Mouse (Mus musculus) lung, postnatal 4 days (tissue): ENCODE measurements around the gene Rfesd.

Source experiments
- DNase-seq, 2 experiments: peaks; one replicate each; pipeline ENCODE4 v3.0.0; 2021

Gene Rfesd

GRCm38 (mm10) chr13:75976649-75977048 lies 41.9 kb downstream of the Rfesd start:
- DNase-seq: no peak

GRCm38 (mm10) chr13:75976218-75976617 lies 42.3 kb downstream of the Rfesd start:
- DNase-seq: no peak

GRCm38 (mm10) chr13:75975629-75976028 lies 42.9 kb downstream of the Rfesd start:
- no peak for DNase-seq

GRCm38 (mm10) chr13:75974481-75974880 lies 44.0 kb downstream of the Rfesd start:
- DNase-seq: no peak

GRCm38 (mm10) chr13:75966850-75967249 lies 51.7 kb downstream of the Rfesd start, which contains the start of gene Spata9:
Gene Spata9 (plus strand): TSS chr13:75967150.
- DNase-seq: no peak

GRCm38 (mm10) chr13:75955357-75955992 lies 63.0 kb downstream of the Rfesd start:
- DNase-seq: peak in 1 of 2 experiments; percentile 20
